Mouse (Mus musculus) CH12.LX (cell line): ENCODE data around the gene Plbd2. TPM values are rescaled to one million over a fixed set of nuclear protein-coding genes. Genes with fewer than 3 reads are reported as not detected.

Experiments used
- DNase-seq: peaks from one replicate; pipeline ENCODE4 v3.0.0-alpha.2; 2013; ENCODE audit errors: extremely low read depth
- H3K27ac ChIP-seq: 2 replicates; pipeline ENCODE4 v1.5.1; 2012; ENCODE audit warnings: low read depth, mild to moderate bottlenecking, control low read depth, moderate library complexity; ENCODE audit not compliant: insufficient read depth
- H3K27me3 ChIP-seq: replicated peaks from 2 replicates; pipeline ENCODE3; 2012; ENCODE audit warnings: inconsistent platforms
- H3K36me3 ChIP-seq, 2 experiments: replicated peaks in 1 of 2; 2 replicates each; pipeline versions ENCODE3 to v1.6.1; 2012; ENCODE audit warnings: inconsistent platforms in 1 of 2, low read length in 1 of 2, mild to moderate bottlenecking in 1 of 2, mixed read lengths in 1 of 2, moderate library complexity in 1 of 2; ENCODE audit not compliant: control insufficient read depth in 1 of 2, insufficient read depth in 1 of 2
- H3K4me1 ChIP-seq, 2 experiments: 2 replicates each; pipeline ENCODE4 v1.6.1; 2012; ENCODE audit warnings: inconsistent platforms in 1 of 2, moderate library complexity in 1 of 2; ENCODE audit not compliant: insufficient read depth in 2 of 2, control insufficient read depth in 1 of 2
- H3K4me2 ChIP-seq: 2 replicates; pipeline ENCODE4 v1.6.1; 2012; ENCODE audit warnings: low read depth, mild to moderate bottlenecking, control low read depth; ENCODE audit not compliant: poor library complexity, insufficient read depth, severe bottlenecking
- H3K4me3 ChIP-seq, 3 experiments: fragments of 150-350 bp in 1 of 3; sonication (generic) in 1 of 3; replicated peaks in 1 of 3; 2 replicates each; pipeline versions ENCODE3 to v1.5.1; 2011 to 2012; ENCODE audit warnings: low read depth in 2 of 3, low read length in 2 of 3, mild to moderate bottlenecking in 2 of 3, moderate library complexity in 2 of 3, control low read depth in 1 of 3, improper control_type of control experiment in 1 of 3, inconsistent platforms in 1 of 3, mixed read lengths in 1 of 3; ENCODE audit not compliant: poor library complexity in 1 of 3
- H3K79me2 ChIP-seq: replicated peaks from 2 replicates; pipeline ENCODE4 v1.6.1; 2012; ENCODE audit warnings: mild to moderate bottlenecking, moderate library complexity; ENCODE audit not compliant: control insufficient read depth, poor library complexity, insufficient read depth, severe bottlenecking; ENCODE audit errors: extremely low read depth
- H3K9ac ChIP-seq: 2 replicates; pipeline ENCODE4 v1.6.1; 2012; ENCODE audit warnings: low read depth, mild to moderate bottlenecking, control low read depth, moderate library complexity; ENCODE audit not compliant: insufficient read depth
- H3K9me3 ChIP-seq: replicated peaks from 2 replicates; pipeline ENCODE3; 2012; ENCODE audit warnings: low read length, inconsistent platforms, mixed read lengths
- CHD2 ChIP-seq: IDR thresholded peaks from 2 replicates; pipeline ENCODE4 v1.6.1; 2011; ENCODE audit warnings: low read length, improper control_type of control experiment
- CTCF ChIP-seq, 2 experiments: IDR thresholded peaks in 1 of 2; conservative IDR thresholded peaks in 1 of 2; 2 replicates each; pipeline ENCODE4 v1.5.1; 2011 to 2012; ENCODE audit warnings: low read depth in 2 of 2, low read length in 2 of 2, improper control_type of control experiment in 1 of 2, inconsistent platforms in 1 of 2, mild to moderate bottlenecking in 1 of 2, moderate library complexity in 1 of 2
- ETS1 ChIP-seq: conservative IDR thresholded peaks from 2 replicates; pipeline ENCODE4 v1.6.1; 2012; ENCODE audit warnings: low read depth, mild to moderate bottlenecking, inconsistent platforms, low read length, improper control_type of control experiment, moderate library complexity
- HCFC1 ChIP-seq: IDR thresholded peaks from 2 replicates; pipeline ENCODE4 v1.6.1; 2012; ENCODE audit warnings: low read depth, mild to moderate bottlenecking, inconsistent platforms, low read length, improper control_type of control experiment
- JUND ChIP-seq: conservative IDR thresholded peaks from 2 replicates; pipeline ENCODE4 v1.6.1; 2011; ENCODE audit warnings: low read depth, low read length, improper control_type of control experiment
- MAX ChIP-seq: IDR thresholded peaks from 2 replicates; pipeline ENCODE4 v1.6.1; 2011; ENCODE audit warnings: low read length, improper control_type of control experiment
- MXI1 ChIP-seq: IDR thresholded peaks from 2 replicates; pipeline ENCODE4 v1.6.1; 2011; ENCODE audit warnings: mild to moderate bottlenecking, low read depth, low read length, improper control_type of control experiment
- NRF1 ChIP-seq: IDR thresholded peaks from 2 replicates; pipeline ENCODE4 v1.6.1; 2014; ENCODE audit warnings: low read depth, mild to moderate bottlenecking, inconsistent platforms, low read length, improper control_type of control experiment, moderate library complexity
- POLR2AphosphoS2 ChIP-seq: IDR thresholded peaks from 2 replicates; pipeline ENCODE4 v1.6.1; 2011; ENCODE audit warnings: low read depth, low read length, improper control_type of control experiment
- RAD21 ChIP-seq: IDR thresholded peaks from 2 replicates; pipeline ENCODE4 v1.6.1; 2011; ENCODE audit warnings: low read depth, mild to moderate bottlenecking, low read length, improper control_type of control experiment, moderate library complexity
- RCOR1 ChIP-seq: conservative IDR thresholded peaks from 2 replicates; pipeline ENCODE4 v1.6.1; 2012; ENCODE audit warnings: low read depth, mild to moderate bottlenecking, inconsistent platforms, low read length, improper control_type of control experiment
- TBP ChIP-seq: conservative IDR thresholded peaks from 2 replicates; pipeline ENCODE4 v1.6.1; 2011; ENCODE audit warnings: low read depth, low read length, improper control_type of control experiment
- TCF12 ChIP-seq: IDR thresholded peaks from 2 replicates; pipeline ENCODE4 v1.6.1; 2014; ENCODE audit warnings: low read depth, mild to moderate bottlenecking, inconsistent platforms, low read length, improper control_type of control experiment
- ZMIZ1 ChIP-seq: IDR thresholded peaks from 2 replicates; pipeline ENCODE4 v1.6.1; 2012; ENCODE audit warnings: low read depth, mild to moderate bottlenecking, inconsistent platforms, low read length, improper control_type of control experiment
- ZNF384 ChIP-seq: IDR thresholded peaks from 2 replicates; pipeline ENCODE4 v1.6.1; 2012; ENCODE audit warnings: low read depth, low read length, improper control_type of control experiment, inconsistent platforms
- dilution Hi-C: fragments of 300-500 bp; cut with MboI; formaldehyde crosslinking; loops from 2 replicates; pipeline ENCODE4 v1.14.3; 2020; ENCODE audit warnings: low sequenced_read_pairs; ENCODE audit not compliant: extremely low pct_unique_long_range_greater_than_20kb, extremely low pct_ligation_motif_present
- in situ Hi-C: fragments of 300-500 bp; cut with MboI; formaldehyde crosslinking; loops from 3 replicates; pipeline ENCODE4 v1.14.3; 2019; ENCODE audit warnings: low sequenced_read_pairs, low pct_ligation_motif_present, low pct_unique_long_range_greater_than_20kb, mixed read lengths
- polyA plus RNA-seq: library from polyadenylated mRNA; unstranded; fragments of >175 nt; gene quantifications from 2 replicates; pipeline ENCODE4 v1.2.1, GENCODE M21; 2012; ENCODE audit warnings: low read depth; ENCODE audit not compliant: insufficient read length
- total RNA-seq, 2 experiments: library from RNA; depleted of rRNA; stranded (reverse); fragments of 300-350 nt in 1 of 2; fragments of >200 nt in 1 of 2; gene quantifications; 2 replicates each; pipeline ENCODE4 v1.2.3; 2012 to 2014

The Plbd2 gene
- total and polyA plus RNA-seq, 3 experiments: 9.0 to 28.8 (median 21.3) TPM

- dilution Hi-C loops: no loop called here
- H3K4me1 ChIP-seq: peaks cover 40 to 90% of the 10 kb centered on the region in 2 experiments
Observed at GRCm38 (mm10) chr5:120493440-120493839, 10.0 kb downstream of the Plbd2 start.

GRCm38 (mm10) chr5:120492437-120492836 lies 11.0 kb downstream of the Plbd2 start:
- H3K9ac ChIP-seq: no peak overlapping the region
- H3K27ac ChIP-seq: no peak overlapping the region
- H3K4me2 ChIP-seq: no peak overlapping the region
- peaks cover 45 to 80% of the 10 kb centered on the region in 2 experiments for H3K36me3 ChIP-seq
- no peaks in the 10 kb centered on the region for H3K79me2 ChIP-seq
- no peaks in the 10 kb centered on the region for H3K27me3 ChIP-seq
- dilution Hi-C loops (no loop called here), in situ Hi-C loops (no loop called here)
- no peak overlapping the region for H3K4me3 ChIP-seq
- peak; percentile 55 for DNase-seq
- peaks cover 3% of the 10 kb centered on the region for H3K9me3 ChIP-seq
- TF ChIP-seq TCF12 (no peak), POLR2AphosphoS2 (no peak), ZNF384 (no peak), TBP (no peak), RCOR1 (no peak), NRF1 (peak; percentile 54; the same call in 1 of the 2 replicates), RAD21 (no peak), JUND (no peak), CHD2 (no peak), CTCF (conservative IDR thresholded peaks at IDR 0.05 in 1 of 2, IDR thresholded peaks at IDR 0.05 in 1 of 2; ENCODE audit: low read depth in 2 of 2, low read length in 2 of 2) (peak in 1 of 2 experiments; percentile 30; a peak in 1 of 4 replicates), HCFC1 (no peak)
- peaks cover 46 to 96% of the 10 kb centered on the region in 2 experiments for H3K4me1 ChIP-seq

More at GRCm38 (mm10) chr5:120493440-120493839, 10.0 kb downstream of the Plbd2 start:
- Histone ChIP-seq H3K9ac (no peak overlapping the region), H3K4me2 (no peak overlapping the region), H3K36me3 (peaks cover 43 to 79% of the 10 kb centered on the region in 2 experiments), H3K9me3 (peaks cover 3% of the 10 kb centered on the region), H3K79me2 (no peaks in the 10 kb centered on the region), H3K4me3 (no peak overlapping the region), H3K27ac (no peak overlapping the region), H3K27me3 (no peaks in the 10 kb centered on the region)
- TF ChIP-seq MAX (no peak), MXI1 (no peak), POLR2AphosphoS2 (no peak), ETS1 (no peak), CHD2 (no peak), ZMIZ1 (no peak)
- in situ Hi-C loops: no loop called here
- DNase-seq: no peak
